Comparison of ENCODE assay signal across 12 mouse cellular contexts in the genomic region with DNA sequence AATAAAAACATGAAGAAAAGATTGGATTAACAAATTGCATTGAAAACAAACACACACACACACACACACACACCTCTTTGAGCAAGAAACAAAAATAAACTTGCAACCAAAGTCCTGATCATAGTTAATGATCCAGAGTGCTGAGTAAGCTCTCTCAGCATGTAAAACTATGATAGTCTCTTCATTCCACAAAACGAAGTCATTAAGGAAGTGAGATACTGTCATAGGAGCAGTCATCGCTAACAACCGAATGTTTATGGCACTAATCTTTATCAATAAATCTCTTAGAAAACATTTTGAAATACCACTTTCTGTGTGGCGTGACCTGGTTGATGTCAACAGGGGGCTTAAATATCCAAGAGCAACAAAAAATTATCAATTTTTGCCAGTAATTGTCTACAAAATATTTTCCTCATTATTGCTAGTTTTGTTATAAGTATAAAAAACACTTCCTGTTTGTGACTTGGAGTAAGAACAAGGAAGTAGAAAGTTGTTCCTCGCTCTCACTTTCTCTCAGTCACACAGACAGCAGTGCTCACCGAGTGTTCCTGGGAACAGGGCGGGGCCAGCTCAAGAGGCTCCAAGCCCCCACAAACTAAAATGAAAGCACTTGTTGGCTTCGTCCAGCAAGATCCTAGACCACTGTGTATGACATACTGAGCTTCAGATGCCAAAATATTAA.
DNase-seq lines count a peak whose midpoint lies in the region; ATAC-seq and TF ChIP-seq lines count a peak whose summit lies in the region.
"Had no signal": no experiment of that assay in that cellular context is flagged by ENCODE, and none has a peak within 500 bp of the region (broad histone marks: within the 10 kb centered on the region; RNA-seq: fewer than 3 reads in every experiment).

No protein-coding gene starts in this region.

- no peaks in the 10 kb centered on the region for H3K9me3 ChIP-seq in forebrain, postnatal 0 days (ENCODE audit: low read length)
- no peaks in the 10 kb centered on the region for H3K9me3 ChIP-seq in forebrain, embryonic 11.5 days (ENCODE audit: control insufficient read depth, low read length)
- no peaks in the 10 kb centered on the region for H3K9me3 ChIP-seq in lung, embryonic 15.5 days
- H3K9me3 ChIP-seq: embryonic facial prominence, embryonic 13.5 days; hindbrain, embryonic 15.5 days had no signal

- H3K36me3 ChIP-seq in forebrain, postnatal 0 days (ENCODE audit: insufficient read depth): no peaks in the 10 kb centered on the region
- no peaks in the 10 kb centered on the region for H3K36me3 ChIP-seq in forebrain, embryonic 11.5 days (ENCODE audit: control insufficient read depth, insufficient read depth, low read length)
- H3K36me3 ChIP-seq in lung, embryonic 15.5 days: no peaks in the 10 kb centered on the region
- H3K36me3 ChIP-seq: embryonic facial prominence, embryonic 13.5 days; hindbrain, embryonic 15.5 days had no signal

- DNase-seq in forebrain, postnatal 0 days: no peak
- no peak for DNase-seq in forebrain, embryonic 11.5 days (ENCODE audit: low spot score)
- DNase-seq in urinary bladder, postnatal 14 days (ENCODE audit: low spot score): peak; percentile 18
- DNase-seq in urinary bladder, postnatal 4 days (ENCODE audit: low spot score in 2 of 2): no peak
- no peak for DNase-seq in spleen, postnatal 4 days (ENCODE audit: low spot score in 2 of 2)
- DNase-seq in cerebellum, adult 2 months: no peak
- no peak for DNase-seq in right cerebral cortex, postnatal 25 days
- DNase-seq: adrenal gland, postnatal 25 days had no signal

- ATAC-seq in forebrain, postnatal 0 days: no peak
- ATAC-seq in forebrain, embryonic 11.5 days (replicated peaks; ENCODE audit: low FRiP score): no peak
- no peak for ATAC-seq in lung, embryonic 15.5 days (ENCODE audit: borderline replicate concordance, extremely low read depth, low FRiP score, low TSS enrichment)

- peak overlapping the region; percentile 50; the same call in 1 of the 2 replicates for H3K27ac ChIP-seq in forebrain, postnatal 0 days (ENCODE audit: low read depth, low read length)
- H3K27ac ChIP-seq in forebrain, embryonic 11.5 days (ENCODE audit: low read depth, low read length): no peak overlapping the region
- peak overlapping the region; percentile 54; the same call in 1 of the 2 replicates for H3K27ac ChIP-seq in lung, embryonic 15.5 days
- no peak overlapping the region for H3K27ac ChIP-seq in cerebellum, adult 2 months (ENCODE audit: insufficient read depth, low read length)
- H3K27ac ChIP-seq: embryonic facial prominence, embryonic 13.5 days; hindbrain, embryonic 15.5 days; liver, embryonic 14.5 days had no signal

- H3K4me1 ChIP-seq in forebrain, postnatal 0 days (ENCODE audit: insufficient read depth): no peaks in the 10 kb centered on the region
- H3K4me1 ChIP-seq in forebrain, embryonic 11.5 days (replicated peaks; ENCODE audit: control insufficient read depth, insufficient read depth, low read length): no peaks in the 10 kb centered on the region
- H3K4me1 ChIP-seq in lung, embryonic 15.5 days: peaks cover 11% of the 10 kb centered on the region
- no peaks in the 10 kb centered on the region for H3K4me1 ChIP-seq in cerebellum, adult 2 months (ENCODE audit: control insufficient read depth, insufficient read depth, low read length)

- no peak overlapping the region for H3K9ac ChIP-seq in forebrain, postnatal 0 days
- H3K9ac ChIP-seq in forebrain, embryonic 11.5 days (ENCODE audit: low read length): no peak overlapping the region
- no peak overlapping the region for H3K9ac ChIP-seq in lung, embryonic 15.5 days
- H3K9ac ChIP-seq: embryonic facial prominence, embryonic 13.5 days; hindbrain, embryonic 15.5 days; liver, embryonic 14.5 days had no signal

- H3K4me2 ChIP-seq in forebrain, postnatal 0 days (ENCODE audit: low read depth): no peak overlapping the region
- no peak overlapping the region for H3K4me2 ChIP-seq in forebrain, embryonic 11.5 days (ENCODE audit: low read depth, low read length, severe bottlenecking)
- H3K4me2 ChIP-seq in lung, embryonic 15.5 days: peak overlapping the region; percentile 0; the same call in 1 of the 2 replicates
- H3K4me2 ChIP-seq: embryonic facial prominence, embryonic 13.5 days; hindbrain, embryonic 15.5 days had no signal

- H3K27me3 ChIP-seq in forebrain, postnatal 0 days (ENCODE audit: insufficient read depth, low read length): no peaks in the 10 kb centered on the region
- no peaks in the 10 kb centered on the region for H3K27me3 ChIP-seq in forebrain, embryonic 11.5 days (ENCODE audit: control insufficient read depth, insufficient read depth, low read length)
- no peaks in the 10 kb centered on the region for H3K27me3 ChIP-seq in lung, embryonic 15.5 days
- H3K27me3 ChIP-seq in cerebellum, adult 2 months (ENCODE audit: control insufficient read depth, insufficient read depth, low read length): no peaks in the 10 kb centered on the region; the same call in 1 of the 2 replicates
- H3K27me3 ChIP-seq: embryonic facial prominence, embryonic 13.5 days; hindbrain, embryonic 15.5 days had no signal

- WGBS in forebrain, postnatal 0 days: 83% methylated on average over 8 of the region's 8 CpGs
- WGBS in forebrain, embryonic 11.5 days: 86% methylated on average over 8 of the region's 8 CpGs
- WGBS in lung, embryonic 15.5 days: 57% methylated on average over 8 of the region's 8 CpGs
- WGBS in cerebellum, adult 2 months: 79% methylated on average over 8 of the region's 8 CpGs

- no peak overlapping the region for H3K4me3 ChIP-seq in forebrain, postnatal 0 days (ENCODE audit: low read depth, low read length)
- H3K4me3 ChIP-seq in forebrain, embryonic 11.5 days (ENCODE audit: low read depth, low read length): no peak overlapping the region
- H3K4me3 ChIP-seq in lung, embryonic 15.5 days: no peak overlapping the region
- H3K4me3 ChIP-seq in cerebellum, adult 2 months (replicated peaks; ENCODE audit: insufficient read depth, low read depth, low read length): no peak overlapping the region
- H3K4me3 ChIP-seq: embryonic facial prominence, embryonic 13.5 days; hindbrain, embryonic 15.5 days had no signal

- TF ChIP-seq CTCF in forebrain, postnatal 0 days (IDR thresholded peaks at IDR 0.05; ENCODE audit: low read depth): no peak
- TF ChIP-seq CTCF in cerebellum, adult 2 months (IDR thresholded peaks at IDR 0.05; ENCODE audit: borderline replicate concordance, insufficient read depth, low read depth, low read length): no peak

- no peak for TF ChIP-seq POLR2A in cerebellum, adult 2 months (IDR thresholded peaks at IDR 0.05; ENCODE audit: borderline replicate concordance, insufficient read depth, low read length)

Comparison
In these comparisons a context has a peak if more than half of its experiments do, and no peak if none do; other contexts are left out.
1. H3K27ac ChIP-seq: peak in forebrain, postnatal 0 days (single experiment) and lung, embryonic 15.5 days (single experiment); none in forebrain, embryonic 11.5 days (single experiment) and cerebellum, adult 2 months (single experiment).